Mouse (Mus musculus): ENCODE measurements around the gene Slbp.

DNA sequence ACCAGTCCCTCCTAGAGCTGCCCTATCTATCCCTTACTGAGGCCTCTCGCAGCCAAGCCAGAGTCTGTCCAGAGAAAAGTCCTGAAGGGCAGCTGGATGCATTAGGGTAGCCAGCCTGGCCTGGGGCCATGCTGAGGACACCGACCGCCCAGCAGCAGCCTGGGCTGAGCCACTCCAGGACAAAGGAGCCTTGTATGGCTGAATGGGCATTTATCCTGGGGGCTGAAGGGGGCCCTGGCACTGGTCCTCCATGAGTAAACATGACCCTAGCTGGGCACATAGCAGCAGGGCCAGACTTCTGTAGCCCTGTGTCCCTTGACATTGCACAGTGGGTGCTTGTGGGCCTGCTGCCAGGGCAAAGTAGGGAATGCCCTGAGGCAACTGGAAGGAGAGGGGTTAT lies 22.1 kb upstream of the Slbp start:
- TF ChIP-seq CTCF (IDR thresholded peaks at IDR 0.05; ENCODE audit: insufficient read depth, low read depth, low read length) (no peak), POLR2A (IDR thresholded peaks at IDR 0.05; ENCODE audit: insufficient read depth, low read depth, low read length) (no peak)

Data from olfactory bulb, adult 2 months (tissue).